Mouse (Mus musculus) adrenal gland, postnatal 36 days (tissue): Measurements from ENCODE around the gene Gm20547. TPM values are rescaled to one million over a fixed set of nuclear protein-coding genes. Genes with fewer than 3 reads are reported as not detected.
"Not testable (repeated sequence)": the region's sequence is repeated elsewhere in the genome, so short reads cannot be mapped to it uniquely, and the experiment has no call there.

Source experiments
- DNase-seq, 2 experiments: peaks; one replicate each; pipeline ENCODE4 v3.0.0; 2021; ENCODE audit warnings: mixed read lengths in 1 of 2
- long read RNA-seq, 2 experiments: library from polyadenylated mRNA; stranded (forward); transcript quantifications; one replicate each; pipeline ENCODE4 v2.0.0; 2021; ENCODE audit warnings: borderline sequencing depth in 2 of 2
- total RNA-seq, 2 experiments: library from RNA; stranded (reverse); gene quantifications; 2 replicates each; pipeline ENCODE4 v1.2.3; 2021

Gene Gm20547
- total RNA-seq: not detected
- long read RNA-seq, experiment 1, partial matches to known transcripts: 2 of 2 reads
- long read RNA-seq, experiment 1, other reads (novel, unspliced or antisense): 0 of 2 reads
- long read RNA-seq, experiment 2, partial matches to known transcripts: 3 of 3 reads
- long read RNA-seq, experiment 2, other reads (novel, unspliced or antisense): 0 of 3 reads

DNA sequence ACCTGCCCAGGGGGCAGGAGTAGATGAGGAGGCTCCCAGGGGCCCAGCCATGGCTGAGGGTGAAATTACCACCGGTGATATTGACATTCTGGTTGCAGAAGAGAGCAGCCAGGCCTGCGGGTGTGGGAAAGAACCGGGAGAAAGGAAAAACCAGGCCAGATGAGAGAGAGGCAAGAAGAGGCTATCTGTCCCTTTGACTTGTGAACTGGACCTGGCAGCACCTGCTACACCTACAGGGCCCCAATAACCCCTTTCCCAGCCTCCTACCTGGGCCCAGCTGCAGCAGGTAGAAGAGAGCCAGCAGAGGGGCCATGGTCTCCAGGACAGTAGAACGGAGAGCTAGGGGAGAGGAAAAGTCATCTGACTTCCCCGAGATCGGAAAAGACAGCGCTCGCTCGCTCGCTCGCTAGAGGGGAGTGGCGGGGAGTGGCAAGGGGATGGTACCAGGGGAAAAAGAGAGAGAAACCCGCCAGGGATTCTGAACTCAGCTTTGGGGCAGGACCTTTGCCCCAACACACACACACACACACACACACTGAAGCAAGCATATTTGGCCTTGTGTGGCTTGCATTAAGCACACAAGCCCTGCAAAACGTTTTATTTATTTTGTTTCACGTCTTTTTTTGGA lies at the start of gene Gm20547:
Gene Gm20547 (minus strand): TSS at position 360 of the 628 bp plus-strand sequence.
- peak in 1 of 2 experiments; percentile 62 for DNase-seq

GRCm38 (mm10) chr17:34931061-34931734 lies 49.4 kb upstream of the Gm20547 start, which contains the start of gene Neu1:
Gene Neu1, plus strand, starts transcription at chr17:34931253.
- peak; percentile 99 for DNase-seq

- DNase-seq: no peak
These were observed 47.0 kb upstream of the Gm20547 start for GRCm38 (mm10) chr17:34928841-34929240.

DNA sequence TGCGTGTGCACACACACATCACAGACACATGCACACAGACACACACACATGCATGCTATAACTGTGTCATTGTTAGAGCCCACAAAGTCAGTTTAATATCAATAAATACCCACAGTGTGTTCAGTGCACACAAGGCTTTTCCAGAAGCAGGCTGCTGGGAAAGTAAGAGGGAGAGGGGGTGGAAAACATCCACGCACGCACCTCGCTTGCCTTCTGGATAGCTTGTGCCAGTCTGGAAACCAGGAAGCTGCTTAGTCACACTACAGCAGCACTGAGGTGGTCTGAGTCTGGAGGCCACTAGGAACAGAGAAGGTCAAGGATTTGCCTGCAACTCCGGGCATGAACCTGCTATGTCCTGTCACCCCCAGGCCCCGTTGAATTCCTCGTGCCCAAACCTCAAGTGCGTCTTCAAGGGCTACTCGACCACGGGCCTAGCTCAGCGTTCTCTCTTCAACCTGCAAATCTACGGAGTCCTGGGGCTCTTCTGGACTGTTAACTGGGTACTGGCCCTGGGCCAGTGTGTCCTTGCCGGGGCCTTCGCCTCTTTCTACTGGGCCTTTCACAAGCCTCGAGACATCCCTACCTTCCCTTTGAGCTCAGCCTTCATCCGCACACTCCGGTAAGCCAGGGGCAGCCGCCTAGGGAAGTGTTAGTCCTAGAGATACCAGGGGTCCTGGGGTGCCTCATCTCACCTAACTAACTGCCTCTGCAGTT lies 45.6 kb upstream of the Gm20547 start:
- DNase-seq: peak; percentile 47 to 55

DNA sequence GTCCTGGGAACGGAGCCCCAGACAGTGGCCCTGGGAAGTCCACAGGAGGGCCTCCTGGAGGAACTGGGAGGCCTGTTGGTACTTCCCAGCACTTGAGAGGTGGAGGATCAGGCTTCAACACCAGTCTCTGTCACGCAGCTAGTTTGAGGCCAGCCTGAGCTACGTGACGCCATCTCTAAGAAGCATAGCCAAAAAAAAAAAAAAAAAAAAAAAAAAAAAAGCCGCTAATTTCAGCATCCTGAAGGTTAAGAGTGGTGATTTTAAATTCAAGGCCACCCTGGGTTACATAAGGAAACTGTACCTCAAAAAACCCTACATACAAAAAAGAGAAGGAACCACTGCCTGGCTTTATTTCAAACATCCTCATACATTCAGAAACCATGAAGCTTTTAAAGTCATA lies 42.4 kb upstream of the Gm20547 start:
- DNase-seq: no peak

GRCm38 (mm10) chr17:34922939-34923338 lies 41.1 kb upstream of the Gm20547 start:
- no peak for DNase-seq

- DNase-seq: no peak
These were observed 35.3 kb upstream of the Gm20547 start for GRCm38 (mm10) chr17:34917188-34917587.

DNA sequence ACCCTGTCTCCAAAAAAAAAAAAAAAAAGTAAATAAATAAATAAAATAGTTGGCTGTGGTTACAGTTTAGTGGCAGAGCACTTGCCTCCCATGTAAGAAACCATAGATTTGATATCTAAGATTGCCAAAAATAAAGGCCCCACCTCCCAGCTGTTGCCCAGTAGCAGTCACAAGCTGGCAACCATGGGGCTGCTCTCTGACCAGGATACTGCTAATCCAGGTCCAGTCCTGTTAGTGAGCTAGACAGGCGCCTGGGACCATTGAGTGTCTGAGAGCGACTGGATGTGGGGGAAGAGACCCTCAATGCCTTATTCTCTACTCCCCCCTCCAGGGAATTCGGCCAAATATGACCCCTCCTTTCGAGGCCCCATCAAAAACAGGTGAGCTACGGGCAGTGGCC lies 34.5 kb upstream of the Gm20547 start:
- DNase-seq: no peak

- peak; percentile 50 to 72 for DNase-seq
These were observed 33.6 kb upstream of the Gm20547 start for GRCm38 (mm10) chr17:34915410-34915831.

GRCm38 (mm10) chr17:34913930-34914665 lies 32.3 kb upstream of the Gm20547 start, which contains the start of gene Slc44a4:
Gene Slc44a4, plus strand, starts transcription at chr17:34914466.
- DNase-seq: no peak

DNA sequence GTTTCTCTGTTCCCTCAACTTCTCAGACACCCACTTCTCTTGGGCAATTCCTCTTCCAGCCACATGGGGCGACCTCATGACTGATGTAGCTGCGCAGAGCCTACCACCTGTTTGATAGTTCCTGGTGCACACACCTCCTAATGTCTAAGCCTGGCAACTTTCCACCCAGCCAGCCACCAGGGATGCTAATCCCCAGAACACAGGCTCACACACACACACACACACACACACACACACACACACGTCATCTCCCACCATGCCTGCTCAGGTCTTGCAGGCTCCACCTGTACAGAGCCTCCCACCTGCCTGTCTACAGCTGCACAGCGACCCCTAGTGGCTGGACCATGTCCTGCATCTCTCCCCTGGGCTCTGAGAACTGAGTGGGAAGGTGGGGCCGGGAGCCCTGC lies 30.1 kb upstream of the Gm20547 start:
- DNase-seq: peak; percentile 80 to 83

DNA sequence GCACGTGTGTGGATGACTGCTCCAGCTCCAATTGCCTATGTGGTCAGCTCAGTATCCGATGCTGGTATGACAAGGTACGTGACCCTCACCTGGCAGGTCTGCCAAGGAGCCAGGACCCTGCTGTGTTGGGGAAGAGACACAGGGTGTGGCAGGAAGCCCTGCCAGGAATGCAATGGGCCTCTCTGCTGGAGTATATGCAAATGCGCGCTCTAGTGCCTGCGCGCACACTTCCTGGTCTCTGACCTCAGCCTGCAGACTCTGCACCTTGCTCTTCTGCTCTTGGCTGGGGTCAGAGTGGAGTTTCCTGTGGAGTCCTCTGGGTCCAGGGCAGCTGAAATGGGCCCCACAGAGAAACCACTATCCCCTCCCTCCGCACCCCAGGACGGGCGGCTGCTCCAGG lies 29.1 kb upstream of the Gm20547 start:
- DNase-seq: no peak

GRCm38 (mm10) chr17:34902895-34903294 lies 21.1 kb upstream of the Gm20547 start:
- no peak for DNase-seq

DNA sequence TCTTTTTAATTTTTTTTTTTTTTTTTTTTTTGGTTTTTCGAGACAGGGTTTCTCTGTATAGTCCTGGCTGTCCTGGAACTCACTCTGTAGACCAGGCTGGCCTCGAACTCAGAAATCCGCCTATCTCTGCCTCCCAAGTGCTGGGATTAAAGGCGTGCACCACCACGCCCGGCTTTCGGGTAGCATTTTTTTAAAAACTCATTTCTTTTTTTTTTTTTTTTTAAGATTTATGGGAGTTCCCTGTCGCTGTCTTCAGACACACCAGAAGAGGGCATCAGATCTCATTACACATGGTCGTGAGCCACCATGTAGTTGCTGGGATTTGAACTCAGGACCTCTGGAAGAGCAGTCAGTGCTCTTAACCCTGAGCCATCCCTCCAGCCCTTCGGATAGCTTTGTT lies 20.1 kb upstream of the Gm20547 start:
- not testable (repeated sequence) for DNase-seq

GRCm38 (mm10) chr17:34900826-34901225 lies 19.0 kb upstream of the Gm20547 start:
- DNase-seq: not testable (repeated sequence)

DNA sequence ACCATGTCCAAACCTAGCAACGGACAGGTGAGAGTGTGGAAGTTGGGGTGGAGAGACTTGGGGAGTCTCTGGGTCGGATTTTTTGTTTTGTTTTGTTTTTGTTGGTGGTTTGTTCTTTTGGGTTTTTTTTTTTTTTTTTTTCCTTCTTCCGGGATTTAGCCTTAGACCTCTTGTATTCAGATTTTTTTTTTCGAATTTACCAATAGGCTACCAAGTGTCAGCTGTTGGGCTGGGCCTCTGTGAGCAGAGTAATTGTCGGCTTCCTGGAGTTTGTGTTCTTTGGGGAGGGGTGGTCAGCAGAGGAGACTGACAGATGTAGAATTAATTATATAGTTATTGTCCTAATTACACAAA lies 18.0 kb upstream of the Gm20547 start:
- DNase-seq: peak; percentile 24 to 46

DNA sequence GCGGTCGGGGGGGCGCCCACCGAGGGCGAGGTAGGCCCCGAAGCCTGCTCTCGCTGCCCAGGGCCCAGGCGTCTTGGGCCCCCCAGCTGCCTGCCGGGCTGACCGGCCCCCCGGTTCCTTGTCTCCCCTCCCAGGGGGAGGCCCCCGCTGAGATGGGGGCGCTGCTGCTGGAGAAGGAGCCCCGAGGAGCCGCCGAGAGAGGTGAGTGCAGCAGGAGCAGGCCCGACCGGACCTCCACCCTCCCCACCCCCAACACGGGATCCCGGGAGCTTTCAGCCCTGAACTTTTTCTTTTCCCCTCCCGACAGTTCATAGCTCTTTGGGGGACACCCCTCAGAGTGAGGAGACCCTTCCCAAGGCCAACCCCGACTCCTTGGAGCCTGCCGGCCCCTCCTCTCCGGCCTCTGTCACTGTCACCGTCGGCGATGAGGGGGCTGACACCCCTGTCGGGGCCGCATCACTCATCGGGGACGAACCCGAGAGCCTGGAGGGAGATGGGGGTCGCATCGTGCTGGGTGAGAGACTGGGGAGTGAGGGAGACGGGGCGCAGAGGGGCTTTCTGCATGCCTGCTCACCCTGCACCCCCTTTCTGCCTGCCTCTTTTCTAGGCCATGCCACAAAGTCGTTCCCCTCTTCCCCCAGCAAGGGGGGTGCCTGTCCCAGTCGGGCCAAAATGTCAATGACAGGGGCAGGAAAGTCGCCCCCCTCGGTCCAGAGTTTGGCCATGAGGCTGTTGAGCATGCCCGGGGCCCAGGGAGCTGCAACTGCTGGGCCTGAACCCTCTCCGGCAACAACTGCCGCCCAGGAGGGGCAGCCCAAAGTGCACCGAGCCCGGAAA lies 17.4 kb upstream of the Gm20547 start:
- DNase-seq: peak; percentile 55 to 67

DNA sequence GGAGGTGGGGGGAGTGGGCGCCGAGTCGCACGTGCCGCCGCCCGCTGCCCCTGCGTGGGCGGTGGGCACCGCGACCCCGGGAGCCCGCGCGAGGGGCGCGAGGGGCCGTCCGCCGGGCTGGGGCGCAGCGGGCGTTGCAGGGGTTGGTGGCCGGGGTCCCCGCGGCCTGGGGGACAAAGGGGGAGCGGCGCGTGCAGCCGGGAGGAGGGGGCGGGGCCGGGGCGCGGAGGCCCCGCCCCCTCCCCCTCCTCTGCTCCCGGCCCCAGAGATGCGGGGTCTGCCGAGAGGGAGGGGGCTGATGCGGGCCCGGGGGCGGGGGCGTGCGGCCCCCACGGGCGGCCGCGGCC lies 16.8 kb upstream of the Gm20547 start:
- peak; percentile 27 to 54 for DNase-seq

- peak; percentile 89 to 92 for DNase-seq
These were observed 16.3 kb upstream of the Gm20547 start, which contains the start of the genes C2 and Ehmt2 for GRCm38 (mm10) chr17:34898160-34898586. Gene C2, minus strand, starts transcription at chr17:34898265. Gene Ehmt2, plus strand, starts transcription at chr17:34898469.

DNA sequence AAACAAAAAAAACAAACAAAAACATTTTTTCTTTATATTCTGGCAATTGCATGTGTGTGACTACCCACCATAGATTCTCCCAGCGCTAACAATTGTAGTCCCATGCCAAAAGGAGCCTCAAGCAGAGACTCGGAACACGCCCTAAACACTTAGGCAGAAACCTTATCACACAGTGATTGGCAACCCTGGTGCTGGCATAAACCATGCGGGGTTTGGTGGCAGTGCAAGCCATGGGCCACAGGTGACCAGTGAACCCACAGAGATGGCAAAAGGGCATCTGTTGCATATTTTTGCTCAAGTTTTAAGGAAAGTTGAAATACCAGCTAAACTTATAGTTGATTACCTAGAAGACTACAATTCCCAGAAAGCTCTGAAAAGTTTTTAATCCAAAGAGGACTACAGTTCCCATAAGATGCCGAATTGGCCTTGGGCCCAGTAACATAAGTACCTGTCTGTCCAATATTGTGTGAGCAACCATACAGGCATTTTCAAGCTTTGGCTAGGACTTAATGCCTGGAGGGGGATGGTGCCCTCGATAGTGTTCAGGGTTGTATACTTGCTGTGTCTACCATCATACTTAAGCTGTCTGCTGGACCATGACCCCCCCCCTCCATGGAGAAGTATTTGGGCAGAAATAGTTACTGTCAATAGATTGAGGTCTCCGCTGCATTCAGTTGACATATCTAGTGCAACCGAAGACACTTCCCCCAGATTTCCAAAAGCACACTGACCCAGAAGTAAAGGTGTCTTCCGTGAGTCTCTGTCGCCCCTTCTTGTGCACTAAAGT lies 15.7 kb upstream of the Gm20547 start:
- peak in 1 of 2 experiments; percentile 22 for DNase-seq
